Mouse (Mus musculus): Measurements from ENCODE around the gene Ushbp1. TPM values are rescaled to one million over a fixed set of nuclear protein-coding genes. Genes with fewer than 3 reads are reported as not detected.
A peak's percentile ranks its signal among the peaks of the same experiment; 100 is the strongest.
"Not testable (repeated sequence)": the region's sequence is repeated elsewhere in the genome, so short reads cannot be mapped to it uniquely, and the experiment has no call there.

The Ushbp1 gene
- polyA plus RNA-seq, 1 experiment = 155 TPM

DNA sequence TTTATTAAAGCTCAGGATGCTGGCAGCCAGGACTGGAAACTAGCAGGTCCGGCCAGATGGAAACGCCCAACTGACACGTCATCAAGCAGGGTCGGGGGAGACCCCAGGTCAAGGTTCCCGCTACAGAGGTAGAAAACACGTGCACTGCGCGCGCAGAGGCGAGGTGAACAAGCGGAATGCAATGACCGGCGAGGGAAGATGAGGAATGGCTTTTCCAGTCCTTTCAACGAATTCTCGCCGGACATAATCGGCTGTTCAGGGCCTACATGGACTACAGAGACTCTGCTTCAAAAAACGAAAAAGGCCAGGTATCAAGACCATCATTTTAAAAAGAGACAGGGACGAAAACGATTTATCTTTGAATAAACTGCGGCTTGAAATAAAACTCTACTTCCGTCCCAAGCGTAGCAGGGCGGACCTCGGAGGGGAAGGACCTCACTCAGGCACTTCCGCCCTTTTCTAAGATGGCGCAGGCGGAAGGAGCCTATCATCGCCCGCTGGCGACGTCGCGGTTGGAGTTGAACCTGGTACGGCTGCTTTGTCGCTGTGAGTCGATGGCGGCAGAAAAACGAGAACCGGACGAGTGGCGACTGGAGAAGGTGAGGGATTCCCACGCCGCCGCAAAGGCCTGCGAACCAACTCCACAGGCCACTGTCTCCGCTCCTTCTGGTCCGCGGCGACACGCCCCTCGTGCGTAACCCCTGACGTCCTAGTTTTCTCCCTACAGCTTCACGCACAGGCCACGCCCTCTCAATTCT, 28.7 kb downstream of the Ushbp1 start, which contains the start of gene Use1:
Use1 (plus strand) TSS at position 78 of the 758 bp plus-strand sequence.
- Histone ChIP-seq H3K4me1 (ENCODE audit: control insufficient read depth, insufficient read depth, low read length) (peaks cover 9% of the 10 kb centered on the region), H3K4me3 (replicated peaks; ENCODE audit: extremely low read depth, low read depth, low read length) (peak within 1 kb of the TSS; percentile 84)
- TF ChIP-seq POLR2A (IDR thresholded peaks at IDR 0.05; ENCODE audit: borderline replicate concordance, extremely low read depth, low read depth, low read length) (peak; percentile 89), CTCF (IDR thresholded peaks at IDR 0.05; ENCODE audit: insufficient read depth, low read length) (no peak)
- DNase-seq = peak; percentile 93
- WGBS = under 1% methylated on average over 56 of the region's 56 CpGs

GRCm38 (mm10) chr8:71358026-71358425, 37.6 kb downstream of the Ushbp1 start:
- Histone ChIP-seq H3K4me1 (ENCODE audit: control insufficient read depth, insufficient read depth, low read length) (no peaks in the 10 kb centered on the region), H3K4me3 (replicated peaks; ENCODE audit: extremely low read depth, low read depth, low read length) (no peak overlapping the region)
- DNase-seq = no peak
- TF ChIP-seq CTCF (IDR thresholded peaks at IDR 0.05; ENCODE audit: insufficient read depth, low read length) (no peak), POLR2A (IDR thresholded peaks at IDR 0.05; ENCODE audit: borderline replicate concordance, extremely low read depth, low read depth, low read length) (no peak)
- 78% methylated on average over 3 of the region's 3 CpGs for WGBS

DNA sequence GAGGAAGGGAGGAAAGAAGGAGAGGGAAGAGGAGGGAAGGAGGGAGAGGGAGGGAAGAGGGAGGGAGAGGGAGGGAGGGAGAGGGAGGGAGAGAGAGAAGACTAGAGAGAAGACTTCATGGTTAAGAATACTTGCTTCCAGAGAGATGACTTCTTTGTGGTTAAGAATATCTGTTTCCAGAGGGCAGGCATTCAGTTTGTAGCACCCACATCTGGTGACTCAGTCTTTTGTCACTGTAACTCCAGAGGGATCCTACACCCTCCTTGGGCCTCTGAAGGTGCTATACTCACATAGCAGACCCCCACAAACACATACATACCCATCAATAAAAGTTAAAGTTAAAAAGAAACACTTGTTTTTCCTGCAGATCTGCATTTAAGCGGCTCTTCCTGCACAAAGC, 44.1 kb downstream of the Ushbp1 start:
- TF ChIP-seq CTCF (IDR thresholded peaks at IDR 0.05; ENCODE audit: insufficient read depth, low read length) (no peak), POLR2A (IDR thresholded peaks at IDR 0.05; ENCODE audit: borderline replicate concordance, extremely low read depth, low read depth, low read length) (no peak)
- WGBS = 92% methylated on average over 1 of the region's 1 CpGs
- Histone ChIP-seq H3K4me1 (ENCODE audit: control insufficient read depth, insufficient read depth, low read length) (no peaks in the 10 kb centered on the region), H3K4me3 (replicated peaks; ENCODE audit: extremely low read depth, low read depth, low read length) (no peak overlapping the region)
- DNase-seq = no peak

DNA sequence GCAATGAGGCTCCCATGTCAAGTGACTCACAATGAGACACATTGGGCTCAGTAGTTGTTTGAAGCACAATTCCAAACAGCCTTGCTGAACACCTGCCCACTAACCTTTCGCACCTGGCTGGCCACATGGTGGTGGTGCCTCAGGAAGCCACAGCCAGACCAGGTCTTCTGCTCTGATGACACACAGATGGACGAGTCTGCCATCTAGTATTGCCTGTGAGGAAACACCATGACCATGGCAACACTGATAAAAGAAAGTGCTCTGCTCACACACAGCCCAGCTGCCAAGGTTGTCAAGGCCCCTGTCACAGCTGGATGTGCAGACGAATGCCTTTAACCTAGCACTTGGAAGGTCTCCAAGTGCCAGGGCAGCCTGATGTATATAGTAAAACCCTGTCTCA, 44.5 kb downstream of the Ushbp1 start:
- DNase-seq = no peak
- Histone ChIP-seq H3K4me1 (ENCODE audit: control insufficient read depth, insufficient read depth, low read length) (no peaks in the 10 kb centered on the region), H3K4me3 (replicated peaks; ENCODE audit: extremely low read depth, low read depth, low read length) (no peak overlapping the region)
- TF ChIP-seq POLR2A (IDR thresholded peaks at IDR 0.05; ENCODE audit: borderline replicate concordance, extremely low read depth, low read depth, low read length) = no peak
- no peak for TF ChIP-seq CTCF (IDR thresholded peaks at IDR 0.05; ENCODE audit: insufficient read depth, low read length)
- 70% methylated on average over 3 of the region's 3 CpGs for WGBS

GRCm38 (mm10) chr8:71346581-71346980, 49.0 kb downstream of the Ushbp1 start:
- no peak for TF ChIP-seq CTCF (IDR thresholded peaks at IDR 0.05; ENCODE audit: insufficient read depth, low read length)
- no peak for TF ChIP-seq POLR2A (IDR thresholded peaks at IDR 0.05; ENCODE audit: borderline replicate concordance, extremely low read depth, low read depth, low read length)
- no peak overlapping the region for H3K4me3 ChIP-seq (replicated peaks; ENCODE audit: extremely low read depth, low read depth, low read length)
- no peaks in the 10 kb centered on the region for H3K4me1 ChIP-seq (ENCODE audit: control insufficient read depth, insufficient read depth, low read length)
- WGBS = 64% methylated on average over 1 of the region's 1 CpGs
- no peak for DNase-seq

GRCm38 (mm10) chr8:71340625-71341024, 55.0 kb downstream of the Ushbp1 start:
- peak; percentile 44 for TF ChIP-seq CTCF (IDR thresholded peaks at IDR 0.05; ENCODE audit: insufficient read depth, low read length)
- TF ChIP-seq POLR2A (IDR thresholded peaks at IDR 0.05; ENCODE audit: borderline replicate concordance, extremely low read depth, low read depth, low read length) = no peak
- 86% methylated on average over 5 of the region's 5 CpGs for WGBS
- DNase-seq = peak; percentile 27
- H3K4me3 ChIP-seq (replicated peaks; ENCODE audit: extremely low read depth, low read depth, low read length) = no peak overlapping the region
- H3K4me1 ChIP-seq (ENCODE audit: control insufficient read depth, insufficient read depth, low read length) = no peaks in the 10 kb centered on the region

DNA sequence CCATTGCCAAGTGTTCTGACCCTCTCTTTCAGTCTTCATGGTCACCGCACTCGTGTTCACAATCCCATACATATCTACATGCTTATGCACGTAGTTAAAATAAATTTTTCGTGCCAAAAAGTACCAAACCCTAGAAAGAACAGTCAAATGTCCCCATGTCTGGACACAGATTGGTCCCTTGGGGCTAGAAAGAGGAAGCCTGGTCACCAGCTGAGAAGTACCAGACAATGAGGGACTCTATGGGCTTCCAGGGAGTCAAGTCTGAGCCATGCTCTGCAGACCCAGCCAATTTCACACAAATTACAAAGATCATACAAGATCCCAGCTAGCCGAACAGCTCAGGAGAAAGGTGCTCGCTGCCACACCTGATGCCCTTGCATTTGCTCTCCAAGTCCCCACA, 57.8 kb downstream of the Ushbp1 start:
- not testable (repeated sequence) for DNase-seq; H3K4me1 ChIP-seq (ENCODE audit: control insufficient read depth, insufficient read depth, low read length); H3K4me3 ChIP-seq (replicated peaks; ENCODE audit: extremely low read depth, low read depth, low read length)
- 91% methylated on average over 6 of the region's 6 CpGs for WGBS

Other genes with a start within 250 kb of the Ushbp1 start
- gene Myo9b, start 123.1 kb downstream of the Ushbp1 start, polyA plus RNA-seq (2012; rRNA removed) = 32.7 and 37.6 TPM in 2 replicates
- 6.4 and 9.8 TPM in 2 replicates for gene Haus8, start 122.9 kb downstream of the Ushbp1 start, polyA plus RNA-seq (2012; rRNA removed)
- gene Use1, start 29.0 kb downstream of the Ushbp1 start, polyA plus RNA-seq (2012; rRNA removed) = 111 and 121 TPM in 2 replicates
- gene Ocel1, start 24.5 kb downstream of the Ushbp1 start, polyA plus RNA-seq (2012; rRNA removed) = 16.9 and 21.1 TPM in 2 replicates
- 133 and 205 TPM in 2 replicates for gene Nr2f6, start 13.8 kb downstream of the Ushbp1 start, polyA plus RNA-seq (2012; rRNA removed)
- gene Babam1, start 1.1 kb upstream of the Ushbp1 start, polyA plus RNA-seq (2012; rRNA removed) = 120 and 145 TPM in 2 replicates
- 1.4 and 2.2 TPM in 2 replicates for gene Ankle1, start 10.2 kb upstream of the Ushbp1 start, polyA plus RNA-seq (2012; rRNA removed)
- 38.1 and 43.3 TPM in 2 replicates for gene Abhd8, start 67.9 kb upstream of the Ushbp1 start, polyA plus RNA-seq (2012; rRNA removed)
- gene Mrpl34, start 69.2 kb upstream of the Ushbp1 start, polyA plus RNA-seq (2012; rRNA removed) = 59.4 and 72.5 TPM in 2 replicates
- 84.4 and 85.9 TPM in 2 replicates for gene Dda1, start 73.4 kb upstream of the Ushbp1 start, polyA plus RNA-seq (2012; rRNA removed)
- 25.5 and 30.6 TPM in 2 replicates for gene Ano8, start 90.2 kb upstream of the Ushbp1 start, polyA plus RNA-seq (2012; rRNA removed)
- 26.0 and 30.4 TPM in 2 replicates for gene Gtpbp3, start 92.3 kb upstream of the Ushbp1 start, polyA plus RNA-seq (2012; rRNA removed)
- 1,109 and 1,564 TPM in 2 replicates for gene Plvap, start 116.0 kb upstream of the Ushbp1 start, polyA plus RNA-seq (2012; rRNA removed)
- gene Ccdc194, start 129.9 kb upstream of the Ushbp1 start, polyA plus RNA-seq (2012; rRNA removed) = 0.42 and 0.49 TPM in 2 replicates
- gene Bst2, start 141.7 kb upstream of the Ushbp1 start, polyA plus RNA-seq (2012; rRNA removed) = 437 and 505 TPM in 2 replicates
- gene Mvb12a, start 147.1 kb upstream of the Ushbp1 start, polyA plus RNA-seq (2012; rRNA removed) = 131 and 132 TPM in 2 replicates
- 18.5 and 25.2 TPM in 2 replicates for gene Tmem221, start 163.1 kb upstream of the Ushbp1 start, polyA plus RNA-seq (2012; rRNA removed)
- 0.09 TPM in 1 of 2 replicates, not detected in the other for gene Nxnl1, start 170.8 kb upstream of the Ushbp1 start, polyA plus RNA-seq (2012; rRNA removed)
- gene Slc27a1, start 173.1 kb upstream of the Ushbp1 start, polyA plus RNA-seq (2012; rRNA removed) = 73.5 and 101 TPM in 2 replicates
- 140 TPM in 2 replicates for gene Pgls, start 196.4 kb upstream of the Ushbp1 start, polyA plus RNA-seq (2012; rRNA removed)
- gene Fam129c, start 201.8 kb upstream of the Ushbp1 start, polyA plus RNA-seq (2012; rRNA removed) = 4.8 and 5.4 TPM in 2 replicates
- gene Colgalt1, start 215.2 kb upstream of the Ushbp1 start, polyA plus RNA-seq (2012; rRNA removed) = 172 and 200 TPM in 2 replicates

All from lung, adult 2 months (tissue).